Mouse (Mus musculus) ES-Bruce4 (cell line): ENCODE measurements at regions not wholly inside any gene's neighbourhood (a gene's known extent, or its start where the extent isn't known, plus 50 kb on each side); places are given as distances from the start of the nearest gene placed in this dataset.

Experiments used
- H3K27ac ChIP-seq: 2 replicates; pipeline ENCODE4 v1.5.1; 2012; ENCODE audit warnings: low read length, inconsistent platforms; ENCODE audit not compliant: insufficient read depth
- H3K27me3 ChIP-seq: 2 replicates; pipeline ENCODE4 v1.6.1; 2012; ENCODE audit warnings: mild to moderate bottlenecking, low read length, inconsistent platforms; ENCODE audit not compliant: control insufficient read depth, poor library complexity, insufficient read depth, severe bottlenecking
- H3K36me3 ChIP-seq: 2 replicates; pipeline ENCODE4 v1.6.1; 2012; ENCODE audit warnings: inconsistent platforms, mild to moderate bottlenecking, low read length, moderate library complexity; ENCODE audit not compliant: control insufficient read depth, poor library complexity, insufficient read depth, severe bottlenecking
- H3K4me1 ChIP-seq: one replicate; pipeline ENCODE4 v1.8.1; 2011; ENCODE audit warnings: low read length; ENCODE audit not compliant: control insufficient read depth, insufficient read depth
- H3K4me3 ChIP-seq: 2 replicates; pipeline ENCODE4 v1.5.1; 2011; ENCODE audit warnings: low read depth, mild to moderate bottlenecking, low read length
- H3K9ac ChIP-seq: 2 replicates; pipeline ENCODE4 v1.6.1; 2012; ENCODE audit warnings: low read depth, mild to moderate bottlenecking, inconsistent platforms; ENCODE audit not compliant: poor library complexity, severe bottlenecking
- H3K9me3 ChIP-seq: replicated peaks from 2 replicates; pipeline ENCODE4 v1.6.1; 2012; ENCODE audit warnings: mild to moderate bottlenecking, low read length, inconsistent platforms; ENCODE audit not compliant: control insufficient read depth, poor library complexity, insufficient read depth, severe bottlenecking
- CTCF ChIP-seq: IDR thresholded peaks from one replicate; pipeline ENCODE4 v1.8.1; 2011; ENCODE audit warnings: low read depth, low read length
- EP300 ChIP-seq: IDR thresholded peaks from 2 replicates; pipeline ENCODE4 v1.6.1; 2011; ENCODE audit warnings: low read depth, low read length; ENCODE audit not compliant: insufficient read depth
- POLR2A ChIP-seq: IDR thresholded peaks from one replicate; pipeline ENCODE4 v1.8.1; 2011; ENCODE audit warnings: low read length; ENCODE audit not compliant: insufficient read depth

GRCm38 (mm10) chr12:109971508-109971907 lies 307.4 kb upstream of the Dio3 start:
- TF ChIP-seq POLR2A (no peak), CTCF (no peak), EP300 (no peak)
- H3K4me3 ChIP-seq = no peak overlapping the region
- H3K4me1 ChIP-seq = no peaks in the 10 kb centered on the region
- H3K9me3 ChIP-seq = no peaks in the 10 kb centered on the region
- no peaks in the 10 kb centered on the region for H3K27me3 ChIP-seq
- no peaks in the 10 kb centered on the region for H3K36me3 ChIP-seq
- no peak overlapping the region for H3K27ac ChIP-seq
- H3K9ac ChIP-seq = no peak overlapping the region

GRCm38 (mm10) chr12:109972366-109973015 lies 306.4 kb upstream of the Dio3 start:
- no peak for TF ChIP-seq CTCF
- no peak for TF ChIP-seq EP300
- no peak for TF ChIP-seq POLR2A
- H3K9me3 ChIP-seq = no peaks in the 10 kb centered on the region
- no peaks in the 10 kb centered on the region for H3K4me1 ChIP-seq
- no peaks in the 10 kb centered on the region for H3K36me3 ChIP-seq
- no peak overlapping the region for H3K9ac ChIP-seq
- no peaks in the 10 kb centered on the region for H3K27me3 ChIP-seq
- no peak overlapping the region for H3K4me3 ChIP-seq
- no peak overlapping the region for H3K27ac ChIP-seq

- TF ChIP-seq CTCF (no peak), EP300 (no peak), POLR2A (no peak)
- H3K4me3 ChIP-seq = no peak overlapping the region
- H3K9ac ChIP-seq = no peak overlapping the region
- H3K27me3 ChIP-seq = no peaks in the 10 kb centered on the region
- no peaks in the 10 kb centered on the region for H3K4me1 ChIP-seq
- no peaks in the 10 kb centered on the region for H3K36me3 ChIP-seq
- H3K27ac ChIP-seq = no peak overlapping the region
- H3K9me3 ChIP-seq = no peaks in the 10 kb centered on the region
Observed at GRCm38 (mm10) chr12:109973598-109973997, 305.3 kb upstream of the Dio3 start.

- Histone ChIP-seq H3K27ac (no peak overlapping the region), H3K4me1 (no peaks in the 10 kb centered on the region)
- no peak for TF ChIP-seq CTCF
- TF ChIP-seq EP300 = no peak
- no peak for TF ChIP-seq POLR2A
Observed at GRCm38 (mm10) chr12:109975176-109975972, 303.5 kb upstream of the Dio3 start.

GRCm38 (mm10) chr12:109984651-109985050 lies 294.2 kb upstream of the Dio3 start:
- no peaks in the 10 kb centered on the region for H3K36me3 ChIP-seq
- no peaks in the 10 kb centered on the region for H3K9me3 ChIP-seq
- H3K4me3 ChIP-seq = no peak overlapping the region
- H3K9ac ChIP-seq = no peak overlapping the region
- no peak overlapping the region for H3K27ac ChIP-seq
- H3K4me1 ChIP-seq = no peaks in the 10 kb centered on the region
- no peaks in the 10 kb centered on the region for H3K27me3 ChIP-seq
- TF ChIP-seq EP300 (no peak), CTCF (no peak), POLR2A (no peak)

More at GRCm38 (mm10) chr12:109975176-109975972, 303.5 kb upstream of the Dio3 start:
- no peak overlapping the region for H3K9ac ChIP-seq
- no peaks in the 10 kb centered on the region for H3K9me3 ChIP-seq
- H3K27me3 ChIP-seq = no peaks in the 10 kb centered on the region
- no peak overlapping the region for H3K4me3 ChIP-seq
- no peaks in the 10 kb centered on the region for H3K36me3 ChIP-seq

GRCm38 (mm10) chr12:109993410-109993809 lies 285.5 kb upstream of the Dio3 start:
- Histone ChIP-seq H3K36me3 (no peaks in the 10 kb centered on the region), H3K9me3 (no peaks in the 10 kb centered on the region)
- TF ChIP-seq POLR2A = no peak
- TF ChIP-seq EP300 = no peak
- peak; percentile 36 for TF ChIP-seq CTCF

More at GRCm38 (mm10) chr12:109993410-109993809, 285.5 kb upstream of the Dio3 start:
- Histone ChIP-seq H3K27me3 (no peaks in the 10 kb centered on the region), H3K27ac (no peak overlapping the region), H3K4me3 (no peak overlapping the region), H3K4me1 (no peaks in the 10 kb centered on the region), H3K9ac (no peak overlapping the region)
